Comparison of ENCODE assay signal across 8 mouse cellular contexts in the genomic region with DNA sequence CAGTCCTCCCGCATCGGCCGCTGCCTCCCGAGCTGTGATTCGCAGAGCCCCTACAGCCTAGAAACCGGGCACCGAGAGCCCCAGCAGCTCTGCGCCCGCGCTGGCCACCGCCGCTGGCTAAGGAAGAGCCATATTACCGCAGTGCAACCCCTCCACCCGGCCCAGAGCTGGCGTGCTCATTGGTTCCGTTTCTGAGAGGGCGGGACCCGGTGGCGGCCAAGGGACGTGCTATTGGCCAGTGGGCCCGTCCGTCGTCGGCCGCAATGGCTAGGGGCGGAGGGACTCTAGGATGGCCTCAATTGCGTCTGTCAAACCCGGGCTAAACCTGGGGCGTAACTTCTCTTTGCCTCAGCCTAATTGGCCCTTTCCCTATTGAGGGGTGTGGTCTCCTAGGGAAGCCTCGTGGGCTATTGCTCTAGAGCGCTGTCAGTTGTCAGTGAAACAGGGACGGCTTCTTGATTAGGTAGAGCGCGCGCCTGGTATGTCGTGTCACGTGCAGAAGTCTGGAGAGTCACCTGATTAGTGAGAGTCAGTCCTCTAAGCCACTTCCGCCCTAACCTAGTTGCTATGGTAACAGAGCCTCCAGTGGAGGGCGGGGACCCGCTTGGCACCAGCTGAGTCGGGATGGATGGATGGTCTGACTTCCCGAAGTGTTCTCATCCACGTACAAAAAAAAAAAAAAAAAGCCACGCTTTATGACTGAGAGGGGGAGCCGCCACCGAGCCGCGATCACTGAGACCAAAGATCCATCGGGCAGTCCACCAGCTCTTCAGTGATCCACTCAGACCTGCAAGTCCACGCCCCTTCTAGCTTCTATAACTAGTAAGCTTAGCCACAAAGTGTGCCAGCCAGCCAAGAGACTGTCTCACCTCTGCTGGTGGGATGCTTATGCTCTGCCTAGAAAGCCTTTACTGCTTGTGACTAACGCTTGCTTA. TPM values are rescaled to one million over a fixed set of nuclear protein-coding genes. Genes with fewer than 3 reads are reported as not detected.
A peak's percentile ranks its signal among the peaks of the same experiment; 100 is the strongest.
DNase-seq lines count a peak whose midpoint lies in the region; ATAC-seq and TF ChIP-seq lines count a peak whose summit lies in the region.

A gene (minus strand): TSS at position 158 of the 935 bp plus-strand sequence.

- TF ChIP-seq CTCF in Patski (IDR thresholded peaks at IDR 0.05), result no peak

- ATAC-seq in Patski, result peak; percentile 94
- ATAC-seq in hindbrain, embryonic 13.5 days (ENCODE audit: low FRiP score), result peak; percentile 99

- H3K4me2 ChIP-seq in hindbrain, embryonic 13.5 days, result peak within 1 kb of the TSS; percentile 73

- in situ Hi-C loops in Patski (cut with MboI; ENCODE audit: low pct_unique_long_range_greater_than_20kb), result loop anchor here (5.0 kb wide), 1 partner anchor 34 kb away; no protein-coding TSS in a partner anchor

- H3K4me1 ChIP-seq in hindbrain, embryonic 13.5 days (replicated peaks), result peaks cover 24% of the 10 kb centered on the region

- DNase-seq in Patski (ENCODE audit: low read depth, low spot score), result peak; percentile 97
- DNase-seq in cerebellum, postnatal 14 days, result peak; percentile 99 to 100
- DNase-seq in frontal cortex, postnatal 14 days (ENCODE audit: low spot score in 2 of 2), result peak; percentile 99
- peak; percentile 97 to 99 for DNase-seq in layer of hippocampus, postnatal 25 days (ENCODE audit: extremely low spot score in 1 of 2, low spot score in 1 of 2)
- peak; percentile 99 for DNase-seq in lung, postnatal 25 days (ENCODE audit: low spot score)
- DNase-seq in retina, embryonic 14.5 days (ENCODE audit: low spot score), result peak; percentile 99
- peak; percentile 97 for DNase-seq in thymus, postnatal 4 days

- CTCF ChIA-PET in Patski (lab: Charles Lee), result interaction anchor here (1.1 to 4.3 kb wide), 5 partner anchors 9 to 38 kb away, joined by 3 to 44 read pairs (median 4); no protein-coding TSS in a partner anchor

- peak within 1 kb of the TSS; percentile 94 for H3K9ac ChIP-seq in hindbrain, embryonic 13.5 days

- H3K36me3 ChIP-seq in hindbrain, embryonic 13.5 days, result no peaks in the 10 kb centered on the region

- no peaks in the 10 kb centered on the region for H3K27me3 ChIP-seq in Patski
- no peaks in the 10 kb centered on the region for H3K27me3 ChIP-seq in hindbrain, embryonic 13.5 days

- H3K9me3 ChIP-seq in hindbrain, embryonic 13.5 days, result no peaks in the 10 kb centered on the region

- peak within 1 kb of the TSS; percentile 93 for H3K27ac ChIP-seq in hindbrain, embryonic 13.5 days

- WGBS in hindbrain, embryonic 13.5 days, result under 1% methylated on average over 51 of the region's 51 CpGs

- POLR2A ChIA-PET in Patski (lab: Charles Lee), result interaction anchor here (0.6 to 1.2 kb wide), 3 partner anchors 10 to 34 kb away, joined by 4 to 5 read pairs (median 4); no protein-coding TSS in a partner anchor

- H3K4me3 ChIP-seq in hindbrain, embryonic 13.5 days, result peak within 1 kb of the TSS; percentile 94

RNA-seq across cellular contexts. Expression of the gene that starts here (rescaled TPM):
- polyA plus RNA-seq in Patski (2021), result 29.6 TPM
- polyA plus RNA-seq in hindbrain, embryonic 13.5 days (2015; fragmentation: Nextera tagmentation; extraction: Ambion mirVana), result 14.2 and 15.6 TPM in 2 replicates
- 10 to 100 TPM; 38.6 to 43.1 TPM for total RNA-seq in layer of hippocampus, postnatal 25 days (2021)

Comparison
In these comparisons a context has a peak if more than half of its experiments do, and no peak if none do; other contexts are left out.
1. Peak in every context shown above with its lines: DNase-seq, ATAC-seq, H3K4me3 ChIP-seq and H3K27ac ChIP-seq.